Mouse (Mus musculus) natural killer cell, adult 2 months (primary cell): ENCODE measurements around the gene Gm26657.

Source experiments
- DNase-seq, 2 experiments: peaks; one replicate each; pipeline ENCODE4 v3.0.0; 2022; ENCODE audit warnings: low spot score in 2 of 2

Gm26657 gene

DNA sequence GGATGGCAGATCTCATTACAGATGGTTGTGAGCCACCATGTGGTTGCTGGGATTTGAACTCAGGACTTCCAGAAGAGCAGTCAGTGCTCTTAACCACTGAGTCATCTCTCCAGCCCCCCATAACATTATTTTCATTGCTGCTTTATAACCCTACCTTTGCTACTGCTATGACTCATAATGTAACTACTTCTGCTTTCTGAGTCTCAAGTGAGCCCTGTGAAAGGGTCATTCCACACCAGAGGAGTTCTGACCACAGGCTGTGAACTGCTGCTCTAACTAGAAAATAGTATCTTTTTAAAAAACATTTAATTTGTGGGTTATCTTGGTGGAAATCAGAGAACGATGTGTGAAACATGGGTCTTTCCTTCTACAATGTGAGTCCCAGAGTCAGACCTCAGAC is 17.8 kb downstream of the Gm26657 start:
- DNase-seq = no peak

DNA sequence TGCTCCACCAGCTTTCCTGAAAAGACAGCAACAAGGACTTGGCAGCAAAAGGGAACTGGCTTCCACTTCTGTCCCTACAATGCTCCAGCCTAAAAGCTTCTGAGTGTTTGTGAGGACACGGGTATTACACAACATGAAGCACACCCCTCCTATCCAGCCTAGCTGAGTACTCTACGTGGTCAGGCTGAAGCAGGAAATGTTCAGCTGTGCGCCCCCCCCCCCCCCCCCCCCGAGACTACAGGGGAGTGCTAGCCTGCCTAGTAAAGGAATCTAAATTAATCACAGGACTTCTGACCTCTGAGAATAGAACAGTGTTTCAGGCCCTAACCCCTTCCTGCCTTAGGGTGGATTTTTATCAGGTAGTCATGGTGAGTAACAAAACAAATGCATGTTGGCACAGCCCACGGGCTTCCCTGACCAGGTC is 28.0 kb downstream of the Gm26657 start:
- no peak for DNase-seq

DNA sequence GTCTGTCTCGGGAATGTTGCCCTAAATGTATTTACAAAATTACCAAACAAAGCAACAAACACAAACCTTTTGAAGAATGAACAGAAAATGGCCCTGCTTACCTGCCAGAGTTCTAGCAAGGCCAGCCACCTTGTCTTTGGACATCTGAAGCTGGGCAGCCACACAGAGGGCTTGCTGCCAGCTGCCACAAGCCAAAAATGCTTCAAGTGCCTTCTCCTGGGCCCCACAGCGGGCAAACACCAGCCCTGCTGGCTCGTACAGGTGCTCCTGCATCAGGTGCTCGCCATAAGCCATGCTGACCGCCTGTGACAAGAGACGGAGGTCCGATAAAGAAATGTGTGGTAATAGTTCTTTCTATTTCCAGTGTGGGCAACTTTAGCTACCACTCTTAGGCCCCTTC is 29.0 kb downstream of the Gm26657 start:
- DNase-seq = no peak

DNA sequence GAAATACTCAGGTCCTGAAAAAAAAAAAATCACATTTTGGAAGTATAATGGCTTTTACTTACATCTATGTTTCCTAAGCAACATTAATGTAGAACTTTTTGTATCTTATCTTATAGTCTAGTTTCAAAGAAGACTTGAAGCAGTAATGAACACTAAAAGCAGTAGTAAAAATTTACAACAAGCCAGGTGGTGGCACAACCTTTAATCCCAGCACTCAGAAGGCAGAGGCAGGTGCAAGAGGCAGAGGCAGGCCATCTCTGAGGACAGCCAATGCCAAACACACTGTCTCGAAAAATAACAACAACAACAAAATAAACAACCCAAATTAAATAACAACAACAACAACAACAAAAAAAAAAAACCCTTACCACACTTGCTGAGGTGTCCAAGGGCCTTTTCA is 31.2 kb downstream of the Gm26657 start:
- no peak for DNase-seq
